Mouse (Mus musculus) layer of hippocampus, postnatal 36 days (tissue): ENCODE measurements around the gene 4930523C07Rik. TPM values are rescaled to one million over a fixed set of nuclear protein-coding genes. Genes with fewer than 3 reads are reported as not detected.

Experiments
- DNase-seq, 2 experiments: peaks; one replicate each; pipeline ENCODE4 v3.0.0; 2022
- total RNA-seq, 2 experiments: library from RNA; stranded (reverse); gene quantifications; 2 replicates each; pipeline ENCODE4 v1.2.3; 2021

The 4930523C07Rik gene
- 1 to 10 TPM; 2.4 to 3.5 TPM for total RNA-seq

DNA sequence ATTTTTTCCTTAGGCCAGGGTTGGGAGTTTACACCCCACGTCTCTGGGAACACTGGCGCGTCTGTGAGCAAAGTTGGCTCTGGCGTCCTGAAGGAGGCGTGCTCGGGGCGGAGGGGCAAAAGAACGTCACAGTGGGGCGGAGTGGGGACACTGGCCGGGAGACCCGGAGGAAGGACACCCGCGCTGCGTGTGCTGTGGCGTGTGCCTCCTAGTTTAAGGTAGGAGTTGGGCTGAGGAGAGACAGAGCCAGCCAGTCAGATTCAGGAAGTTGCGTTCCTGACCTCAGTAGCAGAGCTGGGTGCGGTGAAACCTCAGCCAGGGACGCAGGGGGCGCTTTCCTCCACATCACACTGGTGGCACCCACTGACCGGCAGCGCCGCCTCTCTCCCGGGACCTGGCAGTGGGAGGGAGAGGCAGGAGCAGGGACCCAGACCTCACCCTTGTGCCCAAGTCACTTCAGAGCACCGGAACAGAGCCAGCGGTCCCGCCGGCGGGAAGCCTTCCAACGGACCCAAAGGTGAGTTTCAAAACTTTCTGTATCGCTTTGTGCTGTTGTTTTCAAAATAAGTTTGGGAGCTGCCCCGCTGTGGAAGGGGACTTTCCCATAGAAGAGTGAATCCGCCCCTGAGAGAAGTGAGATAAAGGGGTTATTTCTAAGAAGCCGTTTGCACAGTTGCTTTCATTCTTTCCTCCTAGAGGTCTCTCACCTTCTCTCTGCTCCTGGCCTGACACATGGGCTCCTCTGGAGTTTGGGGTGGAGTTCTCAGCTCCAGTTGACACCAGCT, at the start of gene 4930523C07Rik:
4930523C07Rik (plus strand) TSS at position 146 of the 785 bp plus-strand sequence.
- DNase-seq, result peak; percentile 17 to 23

DNA sequence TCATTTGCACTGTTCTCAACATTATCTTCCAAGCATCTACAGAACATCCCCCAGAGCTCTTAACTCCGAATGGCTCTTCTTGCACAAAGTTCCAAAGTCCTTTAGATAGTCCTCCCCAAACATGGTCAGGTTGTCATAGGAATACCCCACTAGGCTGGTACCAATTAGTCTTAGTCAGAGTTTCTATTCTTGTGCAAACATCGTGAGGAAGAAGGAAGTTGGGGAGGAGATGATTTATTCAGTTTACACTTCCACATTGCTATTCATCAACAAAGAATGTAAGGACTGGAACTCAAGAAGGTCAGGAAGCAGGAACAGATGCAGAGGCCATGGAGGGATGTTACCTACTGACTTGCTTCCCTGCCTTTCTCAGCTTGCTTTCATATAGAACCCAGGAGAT, 46.9 kb upstream of the 4930523C07Rik start:
- no peak for DNase-seq

DNA sequence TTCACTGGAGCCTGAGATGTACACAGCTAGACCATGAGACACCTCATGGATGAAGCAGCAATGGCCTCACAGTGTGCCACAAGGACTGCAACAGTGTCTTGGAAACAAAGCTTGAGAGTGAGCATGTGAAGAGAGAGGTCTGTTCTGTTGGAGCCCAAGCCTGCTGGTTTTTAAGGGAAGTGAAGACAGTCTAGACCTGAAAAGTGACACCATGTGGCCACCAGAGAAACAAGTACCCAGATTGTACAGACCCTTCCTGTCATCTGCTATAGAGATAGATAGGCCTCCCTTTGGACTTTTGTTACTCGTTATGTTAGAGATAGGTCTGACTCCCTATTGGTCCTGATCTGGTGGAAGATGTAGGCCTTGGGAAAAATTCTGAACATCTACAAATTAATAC, 45.8 kb upstream of the 4930523C07Rik start:
- no peak for DNase-seq

DNA sequence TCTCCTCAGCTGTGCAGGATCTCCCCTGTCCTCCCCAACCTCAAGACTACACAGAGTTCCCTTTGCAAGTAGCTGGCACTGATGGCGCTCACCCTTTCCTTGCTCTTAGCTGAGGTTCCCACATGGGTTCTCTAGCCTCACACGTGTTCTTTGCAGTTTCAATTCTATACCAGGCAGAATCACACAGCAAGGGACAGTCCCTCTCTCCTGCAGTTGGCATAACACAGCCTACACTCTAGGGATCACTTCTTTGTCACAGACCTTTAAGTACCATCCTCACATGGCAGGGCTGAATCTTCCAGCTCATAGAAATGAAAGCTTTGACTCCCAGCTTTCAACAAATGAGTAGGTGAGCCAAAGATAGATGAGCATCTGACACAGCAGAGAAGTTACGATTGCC, 45.0 kb upstream of the 4930523C07Rik start:
- DNase-seq, result no peak

DNA sequence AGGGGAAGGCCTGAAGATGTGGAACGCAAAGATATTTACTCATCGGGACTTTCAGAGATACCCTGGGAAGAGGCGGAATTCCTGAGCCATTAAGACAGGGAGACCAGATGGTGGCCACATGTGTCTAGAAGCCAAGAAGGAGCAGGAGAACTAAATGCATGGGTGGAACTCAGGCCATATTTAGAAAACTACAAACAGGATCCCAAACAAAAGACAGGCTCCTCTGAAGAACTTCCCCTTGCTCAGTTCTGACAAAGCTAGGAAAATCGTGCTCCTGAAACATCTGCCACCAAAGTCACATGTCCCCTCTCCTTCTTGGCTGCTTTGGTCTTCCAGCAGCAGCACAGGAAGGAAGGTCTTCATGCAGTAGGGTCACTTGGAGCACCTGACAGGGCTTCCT, 38.9 kb upstream of the 4930523C07Rik start:
- DNase-seq, result no peak

DNA sequence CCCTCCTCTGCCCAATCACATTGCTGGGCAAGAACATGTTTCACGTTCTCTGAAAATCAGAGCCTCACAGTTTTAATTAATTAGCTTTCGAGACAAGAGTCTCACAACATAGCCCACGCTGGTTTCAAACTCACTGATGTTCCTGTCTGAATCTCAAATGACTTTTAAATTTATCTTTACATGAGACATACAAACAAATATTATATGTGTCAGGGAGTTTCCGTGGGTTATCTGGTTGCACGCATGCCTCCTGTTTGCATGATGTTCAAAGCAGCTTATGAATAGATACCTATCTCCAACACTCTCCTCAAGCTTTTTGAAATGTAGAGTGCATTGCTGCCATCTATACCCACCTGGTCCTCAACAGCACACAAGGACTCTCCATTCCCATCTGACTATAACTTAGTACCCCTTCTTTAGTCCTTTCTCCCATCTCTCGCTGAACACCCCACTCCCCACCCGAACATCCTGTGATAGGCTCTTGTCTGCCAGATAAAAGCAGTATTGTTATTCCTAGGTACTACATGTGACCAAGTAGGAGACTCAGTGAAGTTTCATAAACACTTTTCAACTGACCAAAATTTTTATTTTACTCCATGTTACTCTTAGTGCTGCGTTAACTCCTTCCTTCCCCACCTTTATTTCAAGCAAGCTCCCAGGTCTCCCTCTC, 37.1 kb upstream of the 4930523C07Rik start:
- no peak for DNase-seq

DNA sequence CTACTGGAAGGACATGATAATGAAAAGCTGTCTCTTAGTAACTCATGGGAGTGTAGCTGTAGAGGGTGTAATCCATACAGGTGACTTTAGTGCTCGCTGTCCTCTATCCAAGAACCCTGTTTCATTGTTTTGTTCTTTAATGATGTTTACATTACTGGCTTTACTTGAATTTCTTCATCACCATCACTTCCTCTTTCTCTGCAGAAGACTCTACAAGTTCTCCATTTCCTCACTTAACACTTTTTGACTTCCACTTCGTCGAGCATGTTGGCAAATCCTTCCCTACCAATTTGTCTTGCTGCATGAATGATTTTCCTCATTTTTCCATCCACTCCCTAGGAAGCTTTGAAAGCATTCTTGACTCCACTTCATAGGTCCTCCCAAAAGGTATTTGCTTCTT, 31.1 kb upstream of the 4930523C07Rik start:
- DNase-seq, result no peak

DNA sequence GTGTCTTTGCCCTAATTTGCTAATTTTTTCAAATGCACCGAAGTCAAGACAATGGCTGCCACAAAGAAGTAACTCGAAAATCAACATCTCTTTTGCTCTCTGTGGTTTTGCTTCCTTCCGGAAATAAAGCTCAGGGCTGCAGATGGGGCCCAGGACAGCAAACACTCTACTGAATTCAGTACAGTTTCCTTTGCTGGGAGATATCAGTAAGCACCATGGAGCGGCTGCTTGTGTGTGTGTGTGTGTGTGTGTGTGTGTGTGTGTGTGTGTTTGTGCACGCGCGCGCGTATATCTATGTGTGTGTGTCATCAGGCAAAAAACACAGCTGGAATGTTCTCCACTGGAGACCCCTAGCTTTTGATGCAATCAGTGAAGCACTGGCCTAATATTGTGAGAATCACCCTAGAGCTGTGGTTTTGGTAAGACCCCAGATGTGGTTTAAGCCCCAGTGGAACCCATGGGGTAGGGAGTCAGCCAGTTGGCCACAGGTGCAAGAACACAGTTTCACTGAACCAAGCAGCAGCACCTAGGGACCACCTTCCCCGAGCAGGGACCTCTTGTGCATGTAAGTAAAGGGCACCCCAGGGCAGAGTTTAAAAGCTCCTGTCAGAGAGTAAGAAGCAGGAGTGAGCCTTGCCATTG, 19.7 kb upstream of the 4930523C07Rik start:
- DNase-seq, result no peak

DNA sequence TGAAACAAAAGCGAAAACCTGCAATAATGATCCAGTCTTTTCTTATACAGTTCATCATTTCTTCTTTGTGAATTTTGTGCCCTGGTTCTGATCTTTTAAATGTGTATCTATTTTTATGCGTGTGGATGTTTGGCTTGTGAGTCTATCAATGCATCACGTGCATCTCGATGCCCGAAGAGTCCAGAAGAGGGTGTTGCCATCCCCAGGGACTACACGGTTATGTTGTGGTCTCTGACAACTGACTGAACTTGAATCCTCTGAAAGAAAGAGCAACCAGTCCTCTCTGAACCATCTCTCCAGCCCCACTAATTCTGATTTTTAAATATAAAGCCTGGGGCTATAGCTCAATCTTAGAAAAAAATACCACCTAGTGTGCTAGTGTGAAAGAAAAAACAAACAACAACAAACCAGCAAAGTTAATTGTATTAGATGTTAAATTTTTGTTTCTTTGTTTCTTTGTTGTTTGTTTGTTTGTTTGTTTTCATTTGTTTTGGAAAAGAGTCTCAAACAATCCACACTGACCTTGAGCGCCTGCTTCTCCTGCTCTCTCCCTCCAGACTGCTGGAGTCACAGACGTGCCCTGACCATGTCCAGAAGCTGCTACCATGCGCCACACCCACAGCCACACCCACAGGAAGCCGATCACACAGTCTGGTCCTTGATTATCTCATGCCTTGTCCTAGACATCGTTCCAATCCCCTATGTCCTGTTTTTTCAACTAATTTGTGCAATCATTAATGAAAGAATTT, 18.9 kb upstream of the 4930523C07Rik start:
- DNase-seq, result no peak

DNA sequence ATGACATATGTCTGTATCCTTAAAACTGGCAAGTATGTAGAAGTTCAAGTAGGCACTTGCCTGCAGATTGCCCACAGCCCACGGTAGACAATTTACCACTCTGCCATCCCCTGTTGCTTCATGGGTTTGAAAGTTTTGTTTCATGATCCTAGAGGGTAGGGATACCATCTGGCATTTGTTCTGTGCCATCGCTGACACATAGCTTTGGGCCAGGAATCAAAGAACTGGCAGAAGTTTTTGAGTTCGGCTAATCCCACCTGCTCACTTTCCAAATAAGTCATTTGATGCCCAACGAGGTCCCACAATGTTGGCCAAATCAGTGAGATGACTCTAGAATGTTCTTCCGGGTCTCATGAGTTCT, 18.3 kb upstream of the 4930523C07Rik start:
- DNase-seq, result peak; percentile 13 to 26

DNA sequence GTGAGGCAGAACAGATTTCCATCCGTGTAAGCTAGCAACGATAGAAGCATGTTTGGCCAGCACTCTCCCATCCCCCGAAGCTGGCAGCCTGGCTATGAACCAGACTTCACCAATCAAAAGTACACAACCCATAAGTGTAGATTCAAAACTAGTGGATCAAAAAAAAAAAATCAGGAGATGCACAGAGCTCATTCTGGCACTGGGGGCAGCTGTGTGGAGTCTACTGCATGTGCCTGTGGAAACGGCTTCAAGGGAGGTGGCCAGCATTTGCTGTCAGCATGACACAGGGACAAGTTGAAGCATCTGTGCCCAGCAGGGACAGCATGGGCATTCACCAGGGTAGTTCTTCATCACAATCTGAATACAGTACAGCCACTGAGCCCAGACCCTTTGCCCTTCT, 16.2 kb upstream of the 4930523C07Rik start:
- DNase-seq, result no peak

DNA sequence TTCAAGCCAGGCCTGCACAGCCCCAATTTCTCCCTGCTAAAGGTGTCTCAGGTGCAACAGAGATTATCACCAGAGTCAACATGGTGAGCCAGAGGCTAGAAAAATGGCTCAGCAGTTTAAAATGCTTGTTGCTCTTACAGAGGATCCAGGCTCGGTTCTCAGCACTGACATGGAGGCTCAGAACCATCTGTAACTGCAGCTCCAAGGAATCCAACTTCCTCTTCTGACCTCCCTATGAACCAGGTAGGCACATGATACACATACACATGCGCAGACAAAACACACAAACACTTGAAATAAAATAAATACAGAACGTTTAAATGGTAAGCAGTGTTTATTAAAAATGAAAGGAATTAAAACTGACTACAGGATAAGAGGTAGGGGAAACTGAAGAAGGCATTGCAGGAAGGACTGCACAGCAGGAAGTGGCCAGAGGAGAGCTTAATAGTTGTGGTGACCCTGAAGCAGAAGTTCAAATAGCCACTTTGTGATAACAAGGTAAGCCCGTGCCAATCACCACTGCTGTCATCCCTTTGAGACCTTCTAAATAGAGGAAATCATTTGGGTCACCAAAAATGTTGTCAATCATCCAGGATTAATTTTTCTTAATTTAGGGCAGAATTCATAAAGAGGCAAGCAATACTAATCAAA, 10.1 kb upstream of the 4930523C07Rik start:
- DNase-seq, result no peak

DNA sequence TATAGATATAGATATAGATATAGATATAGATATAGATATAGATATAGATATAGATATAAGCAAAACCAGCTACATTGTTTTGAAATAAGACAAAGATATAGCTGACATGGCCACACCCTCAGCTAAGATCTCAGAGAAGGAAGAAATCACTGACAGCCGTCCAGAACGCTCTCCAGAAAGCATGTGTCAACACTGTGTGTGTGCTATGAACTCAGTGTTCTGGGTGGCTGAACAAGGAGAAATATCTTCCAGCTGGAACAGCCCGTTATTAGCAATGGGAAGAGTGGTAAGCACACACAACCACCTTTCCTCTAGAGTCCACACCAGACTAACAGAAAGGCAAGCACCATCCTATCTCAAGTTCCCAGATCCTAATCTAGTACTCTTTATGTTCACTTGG, 8.6 kb upstream of the 4930523C07Rik start:
- no peak for DNase-seq

DNA sequence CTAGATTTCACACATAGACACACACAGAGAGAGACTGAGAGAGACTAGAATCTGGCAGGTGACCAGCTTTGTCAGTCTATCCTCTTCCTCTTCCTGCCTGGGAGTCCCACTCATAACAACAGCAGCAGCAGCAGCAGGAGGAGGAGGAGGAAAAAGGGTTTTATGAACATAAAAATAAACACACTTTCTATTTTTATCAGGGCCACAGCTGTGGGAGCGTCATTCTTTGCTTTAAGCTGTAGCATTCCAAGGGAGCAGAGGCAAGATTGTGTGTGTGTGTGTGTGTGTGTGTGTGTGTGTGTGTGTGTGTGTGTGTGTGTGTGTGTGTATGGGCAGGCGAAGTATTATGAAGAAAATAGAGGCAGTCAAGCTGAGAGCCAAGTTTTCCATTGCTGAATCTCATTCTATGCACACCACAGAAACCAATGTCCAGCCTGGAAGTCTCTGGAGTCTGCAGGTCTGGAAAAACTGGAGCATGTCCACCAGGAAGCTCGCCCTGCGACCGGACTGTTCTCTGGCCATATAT, 7.1 kb upstream of the 4930523C07Rik start:
- DNase-seq, result no peak

DNA sequence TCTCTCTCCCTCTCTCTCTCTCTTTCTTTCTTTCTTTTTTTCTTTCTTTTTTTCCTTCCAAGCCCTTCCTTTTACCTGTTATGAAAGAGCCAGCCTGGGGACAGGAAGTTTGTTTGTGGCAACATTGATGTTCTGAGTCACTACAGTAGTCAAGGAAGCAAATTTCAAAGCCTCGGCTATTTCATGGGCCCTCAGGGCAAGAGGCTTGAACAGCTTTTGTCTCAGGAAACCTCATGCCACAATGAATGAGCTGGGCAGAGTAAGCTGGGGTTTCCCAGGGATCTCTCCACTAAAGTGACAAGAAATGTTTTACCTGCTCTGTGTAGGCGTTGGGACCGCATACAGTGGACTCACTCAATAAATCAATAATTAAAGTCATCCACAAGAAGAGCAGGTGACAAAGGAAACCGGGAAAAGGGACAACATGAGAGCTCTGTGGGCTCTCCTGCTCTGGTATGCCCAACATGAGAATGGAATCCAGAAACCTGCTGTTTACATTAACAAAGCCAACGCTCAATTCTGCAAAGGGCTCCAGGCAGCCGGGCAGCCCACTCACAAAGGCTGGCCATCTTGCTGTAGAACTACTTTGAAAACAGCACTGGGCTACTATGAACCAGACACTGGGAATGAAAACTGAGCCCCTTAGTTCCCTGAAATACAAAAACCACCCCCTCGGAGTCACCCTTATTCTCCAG, 4.1 kb upstream of the 4930523C07Rik start:
- DNase-seq, result no peak

DNA sequence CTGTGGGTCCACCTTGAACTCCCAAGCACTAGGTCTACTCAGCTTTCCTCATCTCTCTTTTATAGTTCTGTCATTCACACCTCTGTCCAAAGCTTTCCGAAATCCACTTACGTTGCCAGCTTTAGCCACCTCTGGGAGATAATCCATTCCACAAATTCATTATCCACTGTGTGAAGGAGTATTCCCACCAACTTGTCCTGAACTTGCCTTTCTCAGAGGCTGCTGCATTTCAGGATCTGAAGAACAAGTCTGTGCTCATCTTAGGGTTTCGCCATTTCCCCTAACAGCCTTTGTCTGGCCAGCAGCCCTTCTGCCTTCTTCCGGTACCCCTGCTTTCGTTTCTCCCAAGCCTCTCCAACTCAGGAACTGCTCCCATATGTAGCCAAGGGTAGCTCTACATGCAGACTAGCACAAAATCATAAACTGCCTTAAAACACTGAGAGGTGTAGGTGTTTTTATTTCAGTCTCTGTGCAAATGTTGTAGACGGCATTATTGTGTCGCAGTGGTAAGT, 2.9 kb upstream of the 4930523C07Rik start:
- DNase-seq, result no peak

DNA sequence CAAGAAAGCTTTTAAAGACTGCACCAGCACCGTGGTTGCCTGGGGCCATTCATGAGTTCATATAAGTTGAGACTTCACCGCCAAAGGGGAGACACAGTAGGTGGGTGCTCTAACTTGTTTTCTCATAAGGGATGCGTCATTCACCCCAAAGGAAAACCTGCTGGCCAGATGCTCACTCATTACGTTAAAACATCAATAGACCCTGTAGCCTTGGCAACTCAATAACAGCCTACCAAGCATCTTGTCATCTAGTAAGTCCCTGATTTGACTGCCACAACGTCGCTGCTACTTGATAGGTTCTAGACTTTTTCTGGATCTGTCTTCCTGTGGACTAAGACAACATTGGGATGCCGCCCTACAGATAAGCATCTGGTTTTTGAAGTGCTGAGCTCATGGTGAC, 1.8 kb upstream of the 4930523C07Rik start:
- DNase-seq, result no peak

DNA sequence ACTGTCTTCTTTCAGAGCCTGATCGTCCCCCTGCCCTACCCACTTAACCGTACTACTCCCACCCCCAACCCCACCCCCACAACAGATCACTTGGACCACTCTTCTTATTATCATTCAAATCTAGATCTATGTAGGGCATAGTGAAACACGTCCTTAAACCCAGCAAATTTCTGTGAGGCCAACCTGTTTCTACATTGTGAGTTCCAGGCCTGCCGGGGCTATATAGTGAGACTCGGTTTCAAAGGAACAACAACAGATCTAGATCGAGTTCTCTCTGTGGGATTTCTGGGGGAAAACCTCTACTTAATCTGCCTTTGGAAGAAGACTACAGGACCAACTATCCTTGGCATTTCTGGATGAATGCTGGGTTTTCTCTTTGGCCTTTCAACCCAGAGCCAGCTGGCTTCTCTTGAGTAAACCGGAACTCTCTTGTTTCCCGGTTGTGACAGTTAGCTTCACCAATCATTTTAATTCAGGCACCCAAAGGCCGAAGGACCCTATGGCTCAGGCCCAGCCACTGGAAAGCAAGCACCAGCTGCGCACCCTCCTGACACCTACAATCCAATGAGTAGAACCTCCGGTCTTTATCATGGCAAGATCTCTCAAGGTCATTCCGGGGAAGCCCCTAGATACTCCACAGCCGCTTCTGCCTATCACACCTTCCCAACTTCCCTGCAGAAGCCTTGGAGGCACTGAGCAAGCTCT, 759 bp upstream of the 4930523C07Rik start:
- no peak for DNase-seq

DNA sequence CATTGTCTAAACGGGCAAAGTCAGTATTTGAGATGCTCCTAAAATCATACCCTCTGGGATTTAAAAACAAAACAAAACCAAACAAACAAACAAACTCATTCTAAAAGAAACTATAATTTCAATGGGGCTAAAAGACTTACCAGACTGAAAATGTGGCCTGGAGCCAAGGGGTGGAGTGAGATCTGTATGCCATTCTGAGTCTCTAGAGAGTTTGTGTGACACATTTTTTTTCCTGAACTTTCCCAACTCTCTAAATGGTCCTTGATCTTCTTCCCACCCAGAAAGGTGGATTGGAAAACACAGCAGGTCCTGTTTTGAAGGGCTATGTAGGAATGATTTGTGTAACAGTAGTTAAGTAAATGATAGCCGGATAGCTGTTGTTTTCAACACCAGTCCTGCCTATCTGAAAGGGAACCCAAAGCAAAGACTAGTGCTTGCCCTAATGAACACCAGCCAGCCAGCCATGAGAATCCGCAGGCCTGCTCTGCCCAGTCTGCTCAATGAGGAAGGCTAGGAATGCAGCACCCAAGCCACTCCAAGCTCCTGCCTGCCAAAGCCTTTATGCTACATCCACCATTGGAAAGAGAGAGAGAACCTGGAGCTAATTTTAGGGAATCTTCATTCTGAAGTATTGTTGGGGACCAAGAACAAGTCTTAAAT, 1.0 kb downstream of the 4930523C07Rik start:
- no peak for DNase-seq

DNA sequence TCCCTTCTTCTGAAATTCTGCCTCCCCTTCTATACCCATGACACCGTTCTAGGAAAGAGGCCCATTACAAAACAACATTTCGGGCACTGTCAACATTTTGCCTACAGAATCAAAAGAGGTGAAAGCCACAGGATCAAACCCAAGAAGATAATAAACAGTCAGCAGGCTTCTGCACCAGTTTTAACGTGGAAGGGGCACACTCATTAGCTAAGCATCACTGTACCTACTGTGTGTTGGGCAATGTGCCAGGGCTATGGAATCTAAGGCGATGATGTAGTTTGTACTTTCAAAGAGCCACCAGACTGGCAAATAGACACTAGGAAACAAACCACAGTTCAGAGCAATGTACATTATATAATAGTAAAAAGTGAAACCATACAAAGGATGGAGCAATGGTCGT, 1.8 kb downstream of the 4930523C07Rik start:
- no peak for DNase-seq
